Mouse (Mus musculus) bone marrow, adult 2 months (tissue): ENCODE data around the gene Mthfr.
"Not testable (repeated sequence)": the region's sequence is repeated elsewhere in the genome, so short reads cannot be mapped to it uniquely, and the experiment has no call there.

ENCODE experiments used
- CTCF ChIP-seq: fragments of 200-500 bp; IDR thresholded peaks from 2 replicates; pipeline ENCODE4 v1.5.1; 2011; ENCODE audit warnings: low read length, control low read depth; ENCODE audit not compliant: control insufficient read depth, insufficient read depth
- POLR2A ChIP-seq: fragments of 200-500 bp; IDR thresholded peaks from 2 replicates; pipeline ENCODE4 v1.6.1; 2011; ENCODE audit warnings: low read depth, mild to moderate bottlenecking, control low read depth, low read length, borderline replicate concordance; ENCODE audit not compliant: control insufficient read depth

GRCm38 (mm10) chr4:148043327-148043726 lies 4.5 kb downstream of the Mthfr start:
- TF ChIP-seq CTCF, POLR2A: not testable (repeated sequence)
